Mouse (Mus musculus) left cerebral cortex, postnatal 4 days (tissue): ENCODE results near the gene Elmod1. TPM values are rescaled to one million over a fixed set of nuclear protein-coding genes. Genes with fewer than 3 reads are reported as not detected.
"Not testable (repeated sequence)": the region's sequence is repeated elsewhere in the genome, so short reads cannot be mapped to it uniquely, and the experiment has no call there.

Experiments
- DNase-seq: peaks from one replicate; pipeline ENCODE4 v3.0.0-alpha.2; 2022
- intact Hi-C: fragments of 180-260 bp; cut with DNase I; formaldehyde crosslinking; loops from one replicate; pipeline ENCODE4 v1.15.1; 2025
- total RNA-seq, 2 experiments: library from RNA; stranded (reverse); gene quantifications; 2 replicates each; pipeline ENCODE4 v1.2.3; 2021

Gene Elmod1
- 100 to 1,000 TPM; 135 to 150 TPM for total RNA-seq

DNA sequence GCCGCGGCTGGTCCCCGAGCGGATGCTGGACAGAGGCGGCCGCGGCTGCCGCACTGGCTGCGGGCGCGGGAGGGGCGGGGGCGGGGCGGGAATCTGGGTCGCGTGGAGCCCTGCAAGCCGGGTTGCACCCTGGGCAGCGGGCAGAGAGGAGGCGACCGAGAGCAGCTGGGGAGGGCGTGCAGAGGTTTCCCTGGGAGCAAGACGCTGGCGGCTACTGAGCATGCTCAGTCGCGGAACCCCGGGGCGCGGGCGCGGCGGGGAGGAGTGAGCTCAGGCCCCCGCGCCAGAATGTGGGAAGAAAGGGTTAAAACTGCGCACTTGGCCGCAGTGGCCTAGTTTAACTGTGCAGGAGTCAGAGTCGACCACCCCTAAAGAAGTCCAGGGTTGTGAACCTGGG lies at the start of gene Elmod1:
Gene Elmod1, minus strand, starts transcription at position 180 of the 397 bp plus-strand sequence.
- intact Hi-C loops = no loop called here
- peak; percentile 63 for DNase-seq

DNA sequence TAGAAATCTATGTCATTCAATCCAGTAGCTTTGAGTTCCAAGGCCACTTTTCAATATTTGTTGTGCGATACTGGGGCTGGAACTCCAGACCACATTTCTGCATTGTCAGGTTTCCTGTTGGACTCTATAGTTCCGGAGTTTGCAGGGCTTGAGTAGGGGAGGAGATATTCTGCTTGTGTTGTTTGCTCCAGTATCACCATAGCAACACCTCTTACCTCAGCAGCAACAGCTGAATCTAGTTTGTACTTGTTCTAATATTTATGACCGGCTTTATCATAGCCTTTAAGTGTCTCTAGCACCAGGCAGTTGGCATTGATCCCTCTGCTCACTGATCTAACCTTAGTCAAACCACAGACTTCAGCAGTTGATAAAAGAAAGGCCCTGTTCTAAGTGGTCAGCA lies 47.7 kb upstream of the Elmod1 start:
- intact Hi-C loops = no loop called here
- DNase-seq = no peak

- DNase-seq = no peak
- intact Hi-C loops = loop anchor here (10.0 kb wide), 1 partner anchor 340 kb away; no protein-coding TSS in a partner anchor
Measured at GRCm38 (mm10) chr9:53994528-53994927, 19.4 kb upstream of the Elmod1 start.

DNA sequence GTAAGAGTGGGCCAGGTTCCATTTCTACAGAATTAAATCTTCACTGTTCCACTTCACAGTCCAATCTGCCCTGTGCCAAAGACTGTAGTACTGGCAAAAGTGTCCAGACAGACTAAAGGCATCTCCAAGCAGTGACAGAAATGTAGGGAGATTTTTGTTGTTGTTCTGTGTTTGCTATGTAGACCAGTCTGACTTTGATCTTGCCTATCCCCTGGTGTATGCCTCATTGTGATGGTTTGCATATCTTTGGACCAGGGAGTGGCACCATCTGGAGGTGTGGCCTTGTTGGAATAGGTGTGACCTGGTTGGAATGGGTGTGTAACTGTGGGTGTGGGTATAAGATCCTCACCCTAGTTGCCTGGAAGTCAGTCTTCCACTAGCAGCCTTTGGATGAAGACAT lies 17.5 kb upstream of the Elmod1 start:
- not testable (repeated sequence) for DNase-seq
- intact Hi-C loops = loop anchor here (10.0 kb wide), 1 partner anchor 342 kb away; no protein-coding TSS in a partner anchor

- intact Hi-C loops = loop anchor here (2.0 to 10.0 kb wide), 2 partner anchors 122 to 344 kb away; no protein-coding TSS in a partner anchor
Measured at GRCm38 (mm10) chr9:53990921-53991320, 15.8 kb upstream of the Elmod1 start.

DNA sequence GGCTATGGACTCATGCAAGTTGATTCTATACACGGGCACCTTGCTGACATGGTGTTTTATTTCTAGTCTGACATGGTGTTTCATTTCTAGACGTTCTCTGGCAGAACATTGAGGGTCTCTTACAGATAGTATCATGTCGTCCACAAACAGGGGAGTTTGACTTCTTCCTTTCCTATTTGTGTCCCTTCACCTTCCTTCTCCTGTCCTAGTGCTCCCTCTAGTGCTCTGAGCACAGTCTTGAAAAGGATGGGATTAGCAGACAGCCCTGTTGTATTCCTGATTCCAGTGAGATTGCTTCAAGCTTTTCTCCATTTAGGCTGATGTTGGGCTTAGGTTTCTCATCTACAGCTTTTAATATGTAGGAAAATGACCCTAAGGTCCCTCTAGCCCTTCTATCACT lies 11.9 kb upstream of the Elmod1 start:
- DNase-seq = peak; percentile 47
- intact Hi-C loops = loop anchor here (2.0 kb wide), 1 partner anchor 96 kb away; no protein-coding TSS in a partner anchor

More at GRCm38 (mm10) chr9:53990921-53991320, 15.8 kb upstream of the Elmod1 start:
- peak; percentile 47 for DNase-seq

GRCm38 (mm10) chr9:53984868-53985267 lies 9.8 kb upstream of the Elmod1 start:
- intact Hi-C loops = no loop called here
- peak; percentile 70 for DNase-seq

DNA sequence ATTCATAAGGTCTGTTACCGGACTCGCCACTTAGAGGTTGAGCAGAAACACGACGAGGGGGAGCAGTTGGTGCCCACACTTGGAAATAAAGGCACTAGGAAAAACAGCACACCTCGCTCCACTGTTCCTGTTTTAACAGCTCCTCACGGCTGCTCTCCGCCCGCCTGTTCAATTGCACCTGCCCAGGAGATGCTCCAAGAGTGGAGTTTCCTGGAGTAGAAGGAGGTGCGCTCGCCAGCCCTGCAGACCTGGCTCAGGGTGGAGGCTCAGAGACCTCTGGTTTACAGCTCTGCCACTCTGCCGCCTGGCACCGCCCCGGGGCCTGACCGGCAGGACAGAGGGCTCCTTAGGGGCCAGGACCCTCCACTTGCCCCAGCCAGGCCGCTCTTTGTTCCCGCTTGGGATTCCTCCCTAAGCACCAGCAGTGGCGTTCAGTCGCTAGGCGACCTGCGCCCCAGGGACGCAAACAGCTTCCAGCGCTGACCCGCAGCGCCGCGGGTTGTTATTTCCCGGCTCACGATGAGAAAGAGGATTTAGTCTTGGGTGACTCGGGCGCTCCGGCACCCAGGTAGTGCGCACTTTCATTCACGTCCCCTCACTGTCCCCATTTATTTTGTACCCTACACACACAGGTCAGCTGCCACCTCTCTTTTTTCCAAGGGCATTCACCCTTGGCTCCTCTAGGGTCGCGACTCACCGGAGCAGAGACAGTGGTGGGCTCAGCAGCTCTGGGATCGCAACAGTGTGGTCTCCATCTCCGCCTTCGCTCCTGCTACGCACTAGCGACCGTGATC lies 576 bp downstream of the Elmod1 start:
- DNase-seq = no peak
- intact Hi-C loops = no loop called here

GRCm38 (mm10) chr9:53973929-53974327 lies 1.2 kb downstream of the Elmod1 start:
- intact Hi-C loops = no loop called here
- no peak for DNase-seq

GRCm38 (mm10) chr9:53973241-53973640 lies 1.9 kb downstream of the Elmod1 start:
- no peak for DNase-seq
- intact Hi-C loops = no loop called here

- intact Hi-C loops = no loop called here
- no peak for DNase-seq
Measured at GRCm38 (mm10) chr9:53972358-53972757, 2.7 kb downstream of the Elmod1 start.

- peak; percentile 53 for DNase-seq
- intact Hi-C loops = no loop called here
Measured at GRCm38 (mm10) chr9:53967610-53968368, 7.3 kb downstream of the Elmod1 start.

DNA sequence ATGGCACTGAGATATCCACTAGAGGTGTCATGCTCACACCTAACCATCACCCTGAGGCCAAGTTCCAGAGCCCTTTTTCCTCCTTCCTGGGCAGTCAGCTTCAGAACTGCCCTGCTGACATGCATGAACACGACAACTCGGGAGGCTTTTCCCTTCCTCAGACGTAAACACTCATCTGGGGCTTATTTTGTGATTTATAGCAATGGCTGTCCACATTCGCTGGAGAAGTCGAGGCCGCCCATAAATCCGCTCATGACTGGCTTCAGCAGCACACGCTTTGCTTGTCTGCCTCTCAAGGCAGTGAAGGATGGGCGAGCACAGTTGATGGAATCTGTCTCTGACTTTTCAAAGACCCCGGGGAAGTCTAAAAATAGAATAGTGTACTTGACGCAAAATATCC lies 18.1 kb downstream of the Elmod1 start:
- intact Hi-C loops = no loop called here
- DNase-seq = no peak

GRCm38 (mm10) chr9:53954853-53955252 lies 20.2 kb downstream of the Elmod1 start:
- DNase-seq = no peak
- intact Hi-C loops = no loop called here

- intact Hi-C loops = no loop called here
- DNase-seq = no peak
Measured at GRCm38 (mm10) chr9:53947463-53947862, 27.6 kb downstream of the Elmod1 start.

- no peak for DNase-seq
- intact Hi-C loops = no loop called here
Measured at GRCm38 (mm10) chr9:53938555-53938954, 36.5 kb downstream of the Elmod1 start.

DNA sequence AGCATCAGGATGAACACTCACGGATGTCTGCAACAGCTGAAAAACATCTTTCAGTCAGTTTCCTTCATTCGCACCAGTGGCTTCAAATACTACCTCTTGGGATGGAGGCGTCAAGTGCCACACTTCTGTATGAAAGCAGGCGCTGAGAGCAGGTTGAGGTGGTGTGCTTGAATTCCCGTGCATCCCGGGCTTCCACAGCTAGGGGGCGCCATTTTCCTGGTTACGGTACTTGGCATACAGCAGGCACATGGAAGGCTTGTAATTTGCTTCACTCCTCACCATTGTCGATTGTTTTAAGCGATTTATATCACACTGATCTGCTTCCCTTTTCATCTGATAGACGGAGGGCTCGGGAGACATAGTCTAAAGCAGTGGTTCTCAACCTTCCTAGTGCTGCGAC lies 40.9 kb downstream of the Elmod1 start:
- peak; percentile 54 for DNase-seq
- intact Hi-C loops = no loop called here

DNA sequence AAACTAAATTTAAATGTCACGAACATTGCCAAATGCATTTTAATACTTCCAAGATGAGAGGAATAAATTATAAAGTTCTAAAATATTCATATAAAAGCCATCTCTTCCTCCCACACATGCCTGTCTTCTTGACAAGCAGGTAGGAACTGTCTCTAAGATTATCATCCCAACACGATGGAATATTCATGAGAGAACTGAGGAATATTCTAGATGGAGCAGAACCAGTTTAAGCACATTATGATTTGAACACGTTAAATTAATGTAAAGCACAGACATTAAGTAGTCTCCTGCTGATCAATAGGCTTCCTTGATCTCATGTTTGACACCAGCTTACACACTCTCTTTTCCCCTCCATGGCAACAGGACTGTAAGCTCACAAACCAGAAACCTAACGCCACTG lies 41.7 kb downstream of the Elmod1 start:
- intact Hi-C loops = no loop called here
- DNase-seq = no peak

DNA sequence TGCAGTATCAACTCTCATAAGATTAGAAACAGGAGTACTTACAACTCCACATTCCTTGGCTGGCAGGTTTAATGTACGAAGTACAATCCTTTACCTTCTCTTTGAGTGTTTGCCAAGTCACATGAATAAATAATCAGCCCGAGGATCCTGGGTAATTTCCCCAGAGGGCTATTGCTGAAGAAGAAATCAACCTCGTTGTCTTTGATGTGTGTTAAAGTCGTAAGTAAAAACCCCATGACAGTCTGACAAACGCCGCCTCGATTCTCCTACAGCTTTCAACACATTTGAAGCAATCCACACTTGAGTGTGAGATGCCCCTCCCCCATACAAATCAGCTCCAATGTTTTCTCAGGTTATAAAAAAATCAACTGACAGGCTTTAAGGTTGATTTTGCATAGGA lies 44.2 kb downstream of the Elmod1 start:
- intact Hi-C loops = no loop called here
- DNase-seq = no peak

DNA sequence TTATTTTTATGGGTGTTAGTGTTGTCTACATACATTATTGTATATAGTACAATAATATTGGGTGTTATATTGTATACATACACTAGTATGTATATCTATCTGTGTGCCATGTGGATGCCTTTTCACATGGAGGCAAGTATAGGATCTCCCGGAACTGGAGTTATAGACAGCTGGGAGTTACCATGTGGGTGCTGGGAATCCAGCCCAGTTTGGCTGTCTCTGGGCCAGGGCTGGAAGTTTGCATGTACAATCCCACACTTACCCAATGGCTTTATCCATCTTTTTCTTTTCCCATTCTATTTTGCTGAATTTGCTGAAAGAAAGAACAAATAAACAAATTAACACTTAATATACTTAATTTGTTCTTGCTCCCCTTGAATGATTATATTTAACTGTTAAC lies 54.0 kb downstream of the Elmod1 start:
- no peak for DNase-seq
- intact Hi-C loops = no loop called here

- no peak for DNase-seq
- intact Hi-C loops = no loop called here
Measured at GRCm38 (mm10) chr9:53915929-53916721, 59.0 kb downstream of the Elmod1 start.
